Mouse (Mus musculus) heart, postnatal 0 days (tissue): ENCODE measurements around the gene Dytn.

Experiments used
- CTCF ChIP-seq: IDR thresholded peaks from 2 replicates; pipeline ENCODE4 v1.5.1; 2016; ENCODE audit warnings: antibody characterized with exemption, control low read depth, low read depth
- EP300 ChIP-seq: IDR thresholded peaks from 2 replicates; pipeline ENCODE4 v1.6.1; 2016; ENCODE audit warnings: antibody characterized with exemption, low read depth

GRCm38 (mm10) chr1:63586869-63587268, 99.9 kb downstream of the Dytn start:
- no peak for TF ChIP-seq EP300
- TF ChIP-seq CTCF = no peak
